12 mouse cellular contexts compared by ENCODE assay signal in the genomic region with DNA sequence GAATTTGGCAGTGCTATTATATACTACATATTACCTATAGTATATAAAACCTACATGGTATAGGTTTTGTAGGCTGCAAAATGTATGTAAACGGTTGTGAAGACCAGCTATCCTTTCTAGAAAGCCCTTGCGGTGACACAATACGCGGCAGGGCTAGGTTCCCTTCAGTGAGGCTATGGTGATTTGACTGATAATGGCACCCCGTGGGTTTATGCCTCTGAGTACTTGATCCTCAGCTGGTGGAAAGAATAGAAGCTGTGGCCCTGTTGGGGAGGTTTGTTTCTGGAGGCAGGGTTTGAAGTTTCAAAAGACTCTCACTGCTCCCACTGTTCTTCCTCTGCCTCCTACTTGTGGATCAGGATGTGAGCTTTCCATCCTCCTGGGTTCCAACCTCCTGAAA.
"Had no signal": no experiment of that assay in that cellular context is flagged by ENCODE, and none has a peak within 500 bp of the region (broad histone marks: within the 10 kb centered on the region; RNA-seq: fewer than 3 reads in every experiment).

No protein-coding gene starts in this region.

- DNase-seq: liver, postnatal 0 days; lung, adult 2 months; lung, postnatal 14 days; lung, postnatal 36 days; retina, postnatal 1 day; right cerebral cortex, adult 18-20 months; right cerebral cortex, postnatal 25 days; right cerebral cortex, postnatal 4 days; spleen, adult 18-20 months; thymus, adult 18-20 months; thymus, postnatal 14 days; thymus, postnatal 36 days had no signal
